Comparison of ENCODE assay signal across 8 mouse cellular contexts in genomic region chr15:102516293-102516692, GRCm38 (mm10). TPM values are rescaled to one million over a fixed set of nuclear protein-coding genes. Genes with fewer than 3 reads are reported as not detected.
DNase-seq lines count a peak whose midpoint lies in the region; ATAC-seq and TF ChIP-seq lines count a peak whose summit lies in the region.

No protein-coding gene starts in this region.

- no peak for ATAC-seq in kidney, postnatal 0 days (replicated peaks; ENCODE audit: low FRiP score, low read depth)
- ATAC-seq in limb, embryonic 14.5 days (ENCODE audit: low FRiP score, low read depth), result no peak
- ATAC-seq in stomach, postnatal 0 days (ENCODE audit: low FRiP score, low TSS enrichment), result no peak

- TF ChIP-seq EP300 in stomach, postnatal 0 days (optimal IDR thresholded peaks at IDR 0.05), result no peak

- TF ChIP-seq POLR2A in limb, embryonic 14.5 days (IDR thresholded peaks at IDR 0.05; ENCODE audit: borderline replicate concordance, extremely low read depth, insufficient read depth, insufficient read length), result no peak

- H3K4me2 ChIP-seq in kidney, postnatal 0 days (ENCODE audit: low read length), result peak overlapping the region; percentile 84
- H3K4me2 ChIP-seq in limb, embryonic 14.5 days (replicated peaks; ENCODE audit: low read depth, low read length, severe bottlenecking), result peak overlapping the region; percentile 85
- H3K4me2 ChIP-seq in stomach, postnatal 0 days (replicated peaks; ENCODE audit: low read depth), result peak overlapping the region; percentile 91

- H3K27me3 ChIP-seq in kidney, postnatal 0 days (ENCODE audit: insufficient read depth, low read length), result no peaks in the 10 kb centered on the region
- H3K27me3 ChIP-seq in forebrain, embryonic 10.5 days (ENCODE audit: poor library complexity, severe bottlenecking), result no peaks in the 10 kb centered on the region
- H3K27me3 ChIP-seq in limb, embryonic 14.5 days (ENCODE audit: control insufficient read depth, insufficient read depth, low read length), result no peaks in the 10 kb centered on the region
- no peaks in the 10 kb centered on the region for H3K27me3 ChIP-seq in stomach, postnatal 0 days (ENCODE audit: control insufficient read depth, insufficient read depth, low read length)

- H3K9ac ChIP-seq in kidney, postnatal 0 days (ENCODE audit: low read depth, low read length), result peak overlapping the region; percentile 58
- H3K9ac ChIP-seq in limb, embryonic 14.5 days (ENCODE audit: low read depth, low read length, severe bottlenecking), result peak overlapping the region; percentile 67
- peak overlapping the region; percentile 62 for H3K9ac ChIP-seq in stomach, postnatal 0 days (ENCODE audit: low read length)

- peak overlapping the region; percentile 67 for H3K4me3 ChIP-seq in kidney, postnatal 0 days (replicated peaks; ENCODE audit: low read depth, low read length)
- H3K4me3 ChIP-seq in forebrain, embryonic 10.5 days, result peak overlapping the region; percentile 79
- peak overlapping the region; percentile 69 for H3K4me3 ChIP-seq in limb, embryonic 14.5 days (replicated peaks; ENCODE audit: low read length)
- peak overlapping the region; percentile 64 for H3K4me3 ChIP-seq in stomach, postnatal 0 days (ENCODE audit: low read depth, low read length)

- peaks cover 28% of the 10 kb centered on the region for H3K4me1 ChIP-seq in kidney, postnatal 0 days (replicated peaks; ENCODE audit: insufficient read depth, low read length)
- H3K4me1 ChIP-seq in forebrain, embryonic 10.5 days, result peaks cover 69% of the 10 kb centered on the region
- peaks cover 29% of the 10 kb centered on the region for H3K4me1 ChIP-seq in limb, embryonic 14.5 days (ENCODE audit: control insufficient read depth, insufficient read depth, low read length)
- no peaks in the 10 kb centered on the region for H3K4me1 ChIP-seq in stomach, postnatal 0 days (replicated peaks; ENCODE audit: control insufficient read depth, insufficient read depth)

- DNase-seq in kidney, postnatal 0 days (ENCODE audit: low spot score), result peak; percentile 52
- no peak for DNase-seq in kidney, postnatal 36 days
- peak; percentile 61 for DNase-seq in MN1 (ENCODE audit: low spot score)
- no peak for DNase-seq in forebrain, embryonic 10.5 days (ENCODE audit: extremely low spot score, low spot score)
- no peak for DNase-seq in limb, embryonic 14.5 days (ENCODE audit: low spot score)
- no peak for DNase-seq in stomach, postnatal 0 days (ENCODE audit: low spot score)
- no peak for DNase-seq in layer of hippocampus, adult 18-20 months (ENCODE audit: low spot score in 2 of 2)
- no peak for DNase-seq in gastrocnemius, adult 8-10 months (ENCODE audit: low spot score in 2 of 2)

- no peaks in the 10 kb centered on the region for H3K36me3 ChIP-seq in kidney, postnatal 0 days (ENCODE audit: insufficient read depth, low read length)
- H3K36me3 ChIP-seq in forebrain, embryonic 10.5 days (replicated peaks), result peaks cover 15% of the 10 kb centered on the region
- peaks cover 3% of the 10 kb centered on the region for H3K36me3 ChIP-seq in limb, embryonic 14.5 days (ENCODE audit: control insufficient read depth, insufficient read depth, low read length)
- no peaks in the 10 kb centered on the region for H3K36me3 ChIP-seq in stomach, postnatal 0 days (ENCODE audit: control insufficient read depth, insufficient read depth, low read length)

- H3K9me3 ChIP-seq in kidney, postnatal 0 days (replicated peaks; ENCODE audit: low read length), result no peaks in the 10 kb centered on the region
- H3K9me3 ChIP-seq in forebrain, embryonic 10.5 days, result no peaks in the 10 kb centered on the region
- no peaks in the 10 kb centered on the region for H3K9me3 ChIP-seq in limb, embryonic 14.5 days (ENCODE audit: control insufficient read depth, low read length)
- H3K9me3 ChIP-seq in stomach, postnatal 0 days (ENCODE audit: control insufficient read depth, low read length), result no peaks in the 10 kb centered on the region

- under 1% methylated on average over 11 of the region's 12 CpGs for WGBS in kidney, postnatal 0 days
- 1% methylated on average over 12 of the region's 12 CpGs for WGBS in forebrain, embryonic 10.5 days
- WGBS in limb, embryonic 14.5 days, result under 1% methylated on average over 12 of the region's 12 CpGs
- WGBS in stomach, postnatal 0 days, result 2% methylated on average over 12 of the region's 12 CpGs

- H3K27ac ChIP-seq in kidney, postnatal 0 days, result peak overlapping the region; percentile 79
- H3K27ac ChIP-seq in forebrain, embryonic 10.5 days, result peak overlapping the region; percentile 99
- H3K27ac ChIP-seq in limb, embryonic 14.5 days (replicated peaks; ENCODE audit: low read depth, low read length), result peak overlapping the region; percentile 75
- peak overlapping the region; percentile 82 for H3K27ac ChIP-seq in stomach, postnatal 0 days (replicated peaks)

- no peak for TF ChIP-seq CTCF in kidney, postnatal 0 days (IDR thresholded peaks at IDR 0.05; ENCODE audit: low read depth)
- 0 out of 2 replicates have a peak, but pooled peaks have one; percentile 16 for TF ChIP-seq CTCF in stomach, postnatal 0 days (IDR thresholded peaks at IDR 0.05; ENCODE audit: low read depth)

RNA-seq across cellular contexts. Expression of gene Map3k12, which starts 0.6 kb away (rescaled TPM):
- polyA plus RNA-seq in kidney, postnatal 0 days (2015; fragmentation: Nextera tagmentation; extraction: Ambion mirVana), result 7.8 and 8.1 TPM in 2 replicates
- 24.0 and 25.4 TPM in 2 replicates for polyA plus RNA-seq in forebrain, embryonic 10.5 days (2016; fragmentation: Nextera tagmentation; extraction: Ambion mirVana)
- 36.3 and 38.3 TPM in 2 replicates for polyA plus RNA-seq in limb, embryonic 14.5 days (2012; rRNA removed)
- polyA plus RNA-seq in limb, embryonic 14.5 days (2014; fragmentation: Nextera tagmentation; extraction: Ambion mirVana), result 15.8 and 18.7 TPM in 2 replicates
- polyA plus RNA-seq in stomach, postnatal 0 days (2015; fragmentation: Nextera tagmentation; extraction: Ambion mirVana), result 3.3 and 3.9 TPM in 2 replicates
- total RNA-seq in layer of hippocampus, adult 18-20 months (2021), result 10 to 100 TPM; 88.1 to 90.2 TPM
- 1 to 10 TPM in 3 of 4 experiments, under 1 TPM in 1; 0.68 to 1.9 (median 1.5) TPM for total RNA-seq in gastrocnemius, adult 8-10 months (2022)

RNA-seq across cellular contexts. Expression of gene Tarbp2, which starts 1.7 kb away (rescaled TPM):
- 57.2 and 59.2 TPM in 2 replicates for polyA plus RNA-seq in kidney, postnatal 0 days (2015; fragmentation: Nextera tagmentation; extraction: Ambion mirVana)
- 132 and 137 TPM in 2 replicates for polyA plus RNA-seq in forebrain, embryonic 10.5 days (2016; fragmentation: Nextera tagmentation; extraction: Ambion mirVana)
- polyA plus RNA-seq in limb, embryonic 14.5 days (2012; rRNA removed), result 132 and 150 TPM in 2 replicates
- 78.1 and 86.6 TPM in 2 replicates for polyA plus RNA-seq in limb, embryonic 14.5 days (2014; fragmentation: Nextera tagmentation; extraction: Ambion mirVana)
- polyA plus RNA-seq in stomach, postnatal 0 days (2015; fragmentation: Nextera tagmentation; extraction: Ambion mirVana), result 41.7 and 44.3 TPM in 2 replicates
- 10 to 100 TPM; 27.6 to 27.7 TPM for total RNA-seq in layer of hippocampus, adult 18-20 months (2021)
- 10 to 100 TPM; 29.0 to 40.3 (median 35.2) TPM for total RNA-seq in gastrocnemius, adult 8-10 months (2022)

RNA-seq across cellular contexts. Expression of gene Npff, which starts 8.4 kb away (rescaled TPM):
- polyA plus RNA-seq in kidney, postnatal 0 days (2015; fragmentation: Nextera tagmentation; extraction: Ambion mirVana), result 1.6 TPM in 2 replicates
- 1.3 and 2.2 TPM in 2 replicates for polyA plus RNA-seq in forebrain, embryonic 10.5 days (2016; fragmentation: Nextera tagmentation; extraction: Ambion mirVana)
- 13.7 and 14.4 TPM in 2 replicates for polyA plus RNA-seq in limb, embryonic 14.5 days (2012; rRNA removed)
- polyA plus RNA-seq in limb, embryonic 14.5 days (2014; fragmentation: Nextera tagmentation; extraction: Ambion mirVana), result 2.5 and 2.8 TPM in 2 replicates
- 1.1 and 1.3 TPM in 2 replicates for polyA plus RNA-seq in stomach, postnatal 0 days (2015; fragmentation: Nextera tagmentation; extraction: Ambion mirVana)
- 1 to 10 TPM; 2.4 to 2.6 TPM for total RNA-seq in layer of hippocampus, adult 18-20 months (2021)
- total RNA-seq in gastrocnemius, adult 8-10 months (2022), result 1 to 10 TPM in 2 of 4 experiments, under 1 TPM in 2; 0.82 to 1.5 (median 1.1) TPM

RNA-seq across cellular contexts. Expression of gene Gm10337, which starts 12.8 kb away (rescaled TPM):
- polyA plus RNA-seq in kidney, postnatal 0 days (2015; fragmentation: Nextera tagmentation; extraction: Ambion mirVana), result 1.8 TPM in 1 of 2 replicates, not detected in the other
- polyA plus RNA-seq in forebrain, embryonic 10.5 days (2016; fragmentation: Nextera tagmentation; extraction: Ambion mirVana), result not detected in 2 replicates
- not detected in 2 replicates for polyA plus RNA-seq in limb, embryonic 14.5 days (2012; rRNA removed)
- polyA plus RNA-seq in limb, embryonic 14.5 days (2014; fragmentation: Nextera tagmentation; extraction: Ambion mirVana), result not detected in 2 replicates
- not detected in 2 replicates for polyA plus RNA-seq in stomach, postnatal 0 days (2015; fragmentation: Nextera tagmentation; extraction: Ambion mirVana)
- not detected for total RNA-seq in layer of hippocampus, adult 18-20 months (2021)
- total RNA-seq in gastrocnemius, adult 8-10 months (2022), result not detected

RNA-seq across cellular contexts. Expression of gene Pcbp2, which starts 46.0 kb away (rescaled TPM):
- polyA plus RNA-seq in kidney, postnatal 0 days (2015; fragmentation: Nextera tagmentation; extraction: Ambion mirVana), result 185 and 191 TPM in 2 replicates
- 205 and 217 TPM in 2 replicates for polyA plus RNA-seq in forebrain, embryonic 10.5 days (2016; fragmentation: Nextera tagmentation; extraction: Ambion mirVana)
- polyA plus RNA-seq in limb, embryonic 14.5 days (2012; rRNA removed), result 814 and 942 TPM in 2 replicates
- 324 and 328 TPM in 2 replicates for polyA plus RNA-seq in limb, embryonic 14.5 days (2014; fragmentation: Nextera tagmentation; extraction: Ambion mirVana)
- polyA plus RNA-seq in stomach, postnatal 0 days (2015; fragmentation: Nextera tagmentation; extraction: Ambion mirVana), result 90.7 and 96.2 TPM in 2 replicates
- 100 to 1,000 TPM; 495 to 508 TPM for total RNA-seq in layer of hippocampus, adult 18-20 months (2021)
- 100 to 1,000 TPM; 379 to 451 (median 385) TPM for total RNA-seq in gastrocnemius, adult 8-10 months (2022)

Comparison
In these comparisons a context has a peak if more than half of its experiments do, and no peak if none do; other contexts are left out.
1. DNase-seq: peak in kidney, postnatal 0 days (single experiment) and MN1 (single experiment); none in kidney, postnatal 36 days (0 of 2), forebrain, embryonic 10.5 days (single experiment), limb, embryonic 14.5 days (single experiment), stomach, postnatal 0 days (single experiment), layer of hippocampus, adult 18-20 months (0 of 2) and gastrocnemius, adult 8-10 months (0 of 2).
2. Peak in every context shown above with its lines, with median percentiles within 50 percentile points of each other: H3K27ac ChIP-seq, H3K4me2 ChIP-seq, H3K4me3 ChIP-seq and H3K9ac ChIP-seq.